Comparison of ENCODE assay signal across 9 mouse cellular contexts in genomic region chr15:3269996-3270645, GRCm38 (mm10). TPM values are rescaled to one million over a fixed set of nuclear protein-coding genes. Genes with fewer than 3 reads are reported as not detected.
DNase-seq lines count a peak whose midpoint lies in the region; ATAC-seq and TF ChIP-seq lines count a peak whose summit lies in the region.
"Had no signal": no experiment of that assay in that cellular context is flagged by ENCODE, and none has a peak within 500 bp of the region (broad histone marks: within the 10 kb centered on the region; RNA-seq: fewer than 3 reads in every experiment).

No protein-coding gene starts in this region.

- WGBS in lung, embryonic 16.5 days: 33% methylated on average over 6 of the region's 6 CpGs
- WGBS in intestine, postnatal 0 days: 17% methylated on average over 6 of the region's 6 CpGs

- DNase-seq in lung, postnatal 25 days (ENCODE audit: low spot score): no peak
- no peak for DNase-seq in right cerebral cortex, postnatal 14 days
- DNase-seq in layer of hippocampus, postnatal 36 days: no peak
- DNase-seq in cerebellum, postnatal 36 days: no peak

- H3K4me3 ChIP-seq in lung, embryonic 16.5 days (ENCODE audit: low read length): peak overlapping the region; percentile 50
- H3K4me3 ChIP-seq in intestine, postnatal 0 days (ENCODE audit: low read depth, low read length): peak overlapping the region; percentile 51

- H3K4me1 ChIP-seq in lung, embryonic 16.5 days (replicated peaks; ENCODE audit: control insufficient read depth, insufficient read depth, low read length): peaks cover 13% of the 10 kb centered on the region
- H3K4me1 ChIP-seq in intestine, postnatal 0 days (replicated peaks; ENCODE audit: control insufficient read depth, insufficient read depth, low read length): 0 out of 2 replicates have a peak, but pooled peaks cover 5% of the 10 kb centered on the region

- no peaks in the 10 kb centered on the region for H3K27me3 ChIP-seq in lung, embryonic 16.5 days (ENCODE audit: control insufficient read depth, insufficient read depth, low read depth, low read length)
- H3K27me3 ChIP-seq in intestine, postnatal 0 days (replicated peaks; ENCODE audit: control insufficient read depth, insufficient read depth, low read length): no peaks in the 10 kb centered on the region

- 0 out of 2 replicates have a peak overlapping the region, but pooled peaks have one; percentile 7 for H3K9ac ChIP-seq in lung, embryonic 16.5 days (ENCODE audit: low read length)
- peak overlapping the region; percentile 35 for H3K9ac ChIP-seq in intestine, postnatal 0 days (ENCODE audit: low read depth, low read length)

- H3K27ac ChIP-seq in lung, embryonic 16.5 days (ENCODE audit: low read length): peak overlapping the region; percentile 89
- peak overlapping the region; percentile 89 for H3K27ac ChIP-seq in intestine, postnatal 0 days (ENCODE audit: low read depth, low read length)

- no peak for TF ChIP-seq CTCF in intestine, postnatal 0 days (IDR thresholded peaks at IDR 0.05; ENCODE audit: low read depth)

- H3K4me2 ChIP-seq in lung, embryonic 16.5 days (ENCODE audit: low read depth, low read length): peak overlapping the region; percentile 52
- peak overlapping the region; percentile 63 for H3K4me2 ChIP-seq in intestine, postnatal 0 days (replicated peaks; ENCODE audit: low read depth)

- peak; percentile 23 for ATAC-seq in lung, embryonic 16.5 days (ENCODE audit: low read depth)
- peak; percentile 50; the same call in 1 of the 2 replicates for ATAC-seq in erythroid progenitor cell, adult 5-6 weeks (replicated peaks; ENCODE audit: low FRiP score, poor library complexity, severe bottlenecking)
- ATAC-seq in intestine, postnatal 0 days: no peak; the same call in 1 of the 2 replicates
- peak; percentile 55 for ATAC-seq in megakaryocyte-erythroid progenitor cell, adult 5-6 weeks (replicated peaks; ENCODE audit: low FRiP score, low TSS enrichment, poor library complexity, severe bottlenecking)

- H3K9me3 ChIP-seq in lung, embryonic 16.5 days (ENCODE audit: control insufficient read depth, low read length): no peaks in the 10 kb centered on the region
- H3K9me3 ChIP-seq in intestine, postnatal 0 days (ENCODE audit: control insufficient read depth): no peaks in the 10 kb centered on the region

- H3K36me3 ChIP-seq in lung, embryonic 16.5 days (ENCODE audit: control insufficient read depth, insufficient read depth, low read length): peaks cover 2% of the 10 kb centered on the region; the same call in 1 of the 2 replicates
- H3K36me3 ChIP-seq in intestine, postnatal 0 days (ENCODE audit: control insufficient read depth, insufficient read depth): peaks cover 6% of the 10 kb centered on the region

RNA-seq across cellular contexts. Expression of gene Selenop, which starts 1.8 kb away (rescaled TPM):
- polyA plus RNA-seq in lung, embryonic 16.5 days (2015; fragmentation: Nextera tagmentation; extraction: Ambion mirVana): 148 and 183 TPM in 2 replicates
- 375 and 377 TPM in 2 replicates for total RNA-seq in erythroid progenitor cell, adult 5-6 weeks (2015; ENCODE audit: low replicate concordance)
- total RNA-seq in erythroid progenitor cell, adult 5-6 weeks (2017; ENCODE audit: low replicate concordance): 88.5 and 112 TPM in 2 replicates
- polyA plus RNA-seq in intestine, postnatal 0 days (2015; fragmentation: Nextera tagmentation; extraction: Ambion mirVana): 2,235 and 2,243 TPM in 2 replicates
- 26.1 and 44.4 TPM in 2 replicates for total RNA-seq in megakaryocyte-erythroid progenitor cell, adult 5-6 weeks (2014; fragmentation: Nextera tagmentation)
- 36.1 and 62.1 TPM in 2 replicates for total RNA-seq in megakaryocyte-erythroid progenitor cell, adult 5-6 weeks (2017)
- 100 to 1,000 TPM; 304 to 338 TPM for total RNA-seq in layer of hippocampus, postnatal 36 days (2021)

RNA-seq across cellular contexts. Expression of gene Ccdc152, which starts 33.2 kb away (rescaled TPM):
- polyA plus RNA-seq in lung, embryonic 16.5 days (2015; fragmentation: Nextera tagmentation; extraction: Ambion mirVana): 0.28 TPM in 1 of 2 replicates, not detected in the other
- not detected in 2 replicates for total RNA-seq in erythroid progenitor cell, adult 5-6 weeks (2015; ENCODE audit: low replicate concordance)
- total RNA-seq in erythroid progenitor cell, adult 5-6 weeks (2017; ENCODE audit: low replicate concordance): 3.3 TPM in 1 of 2 replicates, not detected in the other
- 4.8 and 5.7 TPM in 2 replicates for polyA plus RNA-seq in intestine, postnatal 0 days (2015; fragmentation: Nextera tagmentation; extraction: Ambion mirVana)
- not detected in 2 replicates for total RNA-seq in megakaryocyte-erythroid progenitor cell, adult 5-6 weeks (2014; fragmentation: Nextera tagmentation)
- not detected in 2 replicates for total RNA-seq in megakaryocyte-erythroid progenitor cell, adult 5-6 weeks (2017)
- total RNA-seq in layer of hippocampus, postnatal 36 days (2021): not detected
- total RNA-seq: adrenal gland, postnatal 36 days had no signal
